Mouse (Mus musculus): ENCODE data around the gene Auh. TPM values are rescaled to one million over a fixed set of nuclear protein-coding genes. Genes with fewer than 3 reads are reported as not detected.

The Auh gene
- total and polyA plus RNA-seq, 2 experiments from 2014 or later = 60.7 to 61.3 TPM

DNA sequence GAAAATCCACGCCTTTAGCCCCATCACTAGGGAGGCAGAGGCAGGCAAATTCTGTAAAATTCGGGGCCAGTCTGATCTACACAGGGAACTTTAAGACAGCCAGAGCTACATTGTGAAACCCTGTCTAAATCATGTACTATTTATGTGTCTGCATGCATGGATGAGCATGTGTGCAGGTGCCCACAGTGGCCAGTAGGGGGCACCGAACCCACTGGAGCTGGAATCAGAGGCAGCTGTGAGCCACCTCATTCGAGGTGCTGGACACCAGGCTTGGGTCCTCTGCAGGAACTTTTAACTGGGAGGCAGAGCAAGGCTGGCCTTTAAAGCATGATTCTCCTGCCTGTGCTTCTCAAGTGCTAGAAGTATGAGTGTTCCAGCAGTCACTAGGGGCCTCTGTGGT, 96.3 kb downstream of the Auh start:
- Histone ChIP-seq H3K4me3 (ENCODE audit: low read depth, low read length) (no peak overlapping the region), H3K9ac (replicated peaks; ENCODE audit: low read depth, low read length) (no peak overlapping the region), H3K36me3 (replicated peaks; ENCODE audit: control insufficient read depth, insufficient read depth, low read length) (peaks cover 33% of the 10 kb centered on the region), H3K27me3 (ENCODE audit: control insufficient read depth, insufficient read depth, low read length) (no peaks in the 10 kb centered on the region), H3K4me1 (ENCODE audit: control insufficient read depth, insufficient read depth) (0 out of 2 replicates have a peak, but pooled peaks cover 4% of the 10 kb centered on the region), H3K4me2 (ENCODE audit: low read depth, low read length) (no peak overlapping the region), H3K9me3 (replicated peaks; ENCODE audit: control insufficient read depth, low read length) (no peaks in the 10 kb centered on the region), H3K27ac (ENCODE audit: low read depth) (no peak overlapping the region)
- ATAC-seq (ENCODE audit: insufficient read depth, low read depth) = no peak
- TF ChIP-seq EP300 (IDR thresholded peaks at IDR 0.05; ENCODE audit: low read depth) = no peak
- peak; percentile 37 for TF ChIP-seq CTCF (IDR thresholded peaks at IDR 0.05; ENCODE audit: low read depth)
- DNase-seq (ENCODE audit: low spot score) = no peak
- 74% methylated on average over 4 of the region's 4 CpGs for WGBS

DNA sequence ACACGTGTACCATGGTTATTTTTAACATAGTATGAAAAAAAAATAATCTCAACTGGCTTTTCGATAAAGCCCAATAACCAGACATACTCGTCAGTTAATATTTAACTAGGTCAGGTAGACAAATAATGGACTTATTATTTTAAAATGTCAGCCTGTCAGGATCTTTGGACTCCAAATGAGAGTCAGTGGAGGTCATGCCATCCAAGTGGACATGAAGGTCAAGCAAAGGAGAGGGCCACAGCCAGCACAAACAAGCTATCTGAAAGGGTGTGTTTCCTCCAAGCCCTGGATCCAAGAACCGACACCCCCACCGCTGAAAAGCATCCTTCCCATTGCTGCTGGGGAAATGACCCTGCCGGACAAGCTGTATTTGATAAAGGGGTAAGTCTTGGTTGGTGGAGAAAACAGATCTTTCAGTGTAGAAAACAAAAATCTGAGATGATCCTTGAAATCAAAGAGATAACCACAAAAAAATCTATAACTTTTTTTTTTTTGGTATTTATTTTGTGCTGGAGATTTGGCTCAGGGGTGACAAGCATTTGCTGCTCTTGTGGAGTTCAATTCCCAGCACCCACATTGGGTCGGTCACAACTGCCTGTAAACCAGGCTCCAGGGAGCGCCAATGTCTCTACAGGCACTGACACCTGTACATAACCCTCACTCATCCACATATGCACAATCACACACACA, 96.9 kb downstream of the Auh start:
- DNase-seq (ENCODE audit: low spot score) (no peak), ATAC-seq (ENCODE audit: insufficient read depth, low read depth) (no peak)
- no peak overlapping the region for H3K4me3 ChIP-seq (ENCODE audit: low read depth, low read length)
- no peak for TF ChIP-seq CTCF (IDR thresholded peaks at IDR 0.05; ENCODE audit: low read depth)
- no peak for TF ChIP-seq EP300 (IDR thresholded peaks at IDR 0.05; ENCODE audit: low read depth)
- H3K9me3 ChIP-seq (replicated peaks; ENCODE audit: control insufficient read depth, low read length) = no peaks in the 10 kb centered on the region
- no peaks in the 10 kb centered on the region for H3K27me3 ChIP-seq (ENCODE audit: control insufficient read depth, insufficient read depth, low read length)
- no peak overlapping the region for H3K9ac ChIP-seq (replicated peaks; ENCODE audit: low read depth, low read length)
- WGBS = 77% methylated on average over 8 of the region's 8 CpGs
- 0 out of 2 replicates have a peak, but pooled peaks cover 4% of the 10 kb centered on the region for H3K4me1 ChIP-seq (ENCODE audit: control insufficient read depth, insufficient read depth)
- H3K4me2 ChIP-seq (ENCODE audit: low read depth, low read length) = no peak overlapping the region
- no peak overlapping the region for H3K27ac ChIP-seq (ENCODE audit: low read depth)
- peaks cover 27% of the 10 kb centered on the region for H3K36me3 ChIP-seq (replicated peaks; ENCODE audit: control insufficient read depth, insufficient read depth, low read length)

GRCm38 (mm10) chr13:52831037-52831757, 98.3 kb downstream of the Auh start:
- H3K4me1 ChIP-seq (ENCODE audit: control insufficient read depth, insufficient read depth) = 0 out of 2 replicates have a peak, but pooled peaks cover 4% of the 10 kb centered on the region
- DNase-seq (ENCODE audit: low spot score) (no peak), ATAC-seq (ENCODE audit: insufficient read depth, low read depth) (no peak)
- H3K4me2 ChIP-seq (ENCODE audit: low read depth, low read length) = no peak overlapping the region
- H3K9me3 ChIP-seq (replicated peaks; ENCODE audit: control insufficient read depth, low read length) = no peaks in the 10 kb centered on the region
- H3K9ac ChIP-seq (replicated peaks; ENCODE audit: low read depth, low read length) = no peak overlapping the region
- no peaks in the 10 kb centered on the region for H3K27me3 ChIP-seq (ENCODE audit: control insufficient read depth, insufficient read depth, low read length)
- peaks cover 12% of the 10 kb centered on the region for H3K36me3 ChIP-seq (replicated peaks; ENCODE audit: control insufficient read depth, insufficient read depth, low read length)
- no peak for TF ChIP-seq CTCF (IDR thresholded peaks at IDR 0.05; ENCODE audit: low read depth)
- no peak for TF ChIP-seq EP300 (IDR thresholded peaks at IDR 0.05; ENCODE audit: low read depth)
- no peak overlapping the region for H3K4me3 ChIP-seq (ENCODE audit: low read depth, low read length)
- WGBS = 52% methylated on average over 13 of the region's 13 CpGs
- no peak overlapping the region for H3K27ac ChIP-seq (ENCODE audit: low read depth)

GRCm38 (mm10) chr13:52828946-52829523, 100.4 kb downstream of the Auh start:
- no peak overlapping the region for H3K27ac ChIP-seq (ENCODE audit: low read depth)
- H3K9ac ChIP-seq (replicated peaks; ENCODE audit: low read depth, low read length) = no peak overlapping the region
- H3K27me3 ChIP-seq (ENCODE audit: control insufficient read depth, insufficient read depth, low read length) = no peaks in the 10 kb centered on the region
- WGBS = 65% methylated on average over 12 of the region's 12 CpGs
- H3K4me2 ChIP-seq (ENCODE audit: low read depth, low read length) = no peak overlapping the region
- no peak for TF ChIP-seq EP300 (IDR thresholded peaks at IDR 0.05; ENCODE audit: low read depth)
- no peak for TF ChIP-seq CTCF (IDR thresholded peaks at IDR 0.05; ENCODE audit: low read depth)
- ATAC-seq (ENCODE audit: insufficient read depth, low read depth) = no peak
- no peak for DNase-seq (ENCODE audit: low spot score)
- H3K4me1 ChIP-seq (ENCODE audit: control insufficient read depth, insufficient read depth) = 0 out of 2 replicates have a peak, but pooled peaks cover 4% of the 10 kb centered on the region
- no peaks in the 10 kb centered on the region for H3K36me3 ChIP-seq (replicated peaks; ENCODE audit: control insufficient read depth, insufficient read depth, low read length)
- no peaks in the 10 kb centered on the region for H3K9me3 ChIP-seq (replicated peaks; ENCODE audit: control insufficient read depth, low read length)
- no peak overlapping the region for H3K4me3 ChIP-seq (ENCODE audit: low read depth, low read length)

DNA sequence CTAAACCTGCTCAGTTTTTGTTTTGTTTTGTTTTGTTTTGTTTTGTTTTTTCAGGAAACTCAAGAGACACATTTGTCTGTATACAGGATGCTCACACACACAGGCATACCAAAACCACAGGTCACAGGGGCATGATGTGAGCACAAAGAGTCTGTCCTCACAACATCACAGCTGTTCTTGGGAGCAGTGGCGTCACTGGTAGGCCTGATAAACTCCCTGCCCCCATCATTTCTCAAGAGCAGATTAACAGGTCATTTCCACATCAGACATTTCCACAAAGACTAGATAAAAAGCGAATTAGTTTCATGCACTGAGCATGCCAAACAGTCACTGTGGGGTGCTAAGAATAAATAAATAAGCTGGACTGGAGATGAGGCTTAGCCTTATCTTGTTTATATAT, 101.3 kb downstream of the Auh start:
- no peak overlapping the region for H3K4me3 ChIP-seq (ENCODE audit: low read depth, low read length)
- no peaks in the 10 kb centered on the region for H3K9me3 ChIP-seq (replicated peaks; ENCODE audit: control insufficient read depth, low read length)
- H3K27ac ChIP-seq (ENCODE audit: low read depth) = no peak overlapping the region
- no peaks in the 10 kb centered on the region for H3K36me3 ChIP-seq (replicated peaks; ENCODE audit: control insufficient read depth, insufficient read depth, low read length)
- DNase-seq (ENCODE audit: low spot score) (no peak), ATAC-seq (ENCODE audit: insufficient read depth, low read depth) (no peak)
- 43% methylated on average over 2 of the region's 2 CpGs for WGBS
- 0 out of 2 replicates have a peak, but pooled peaks cover 4% of the 10 kb centered on the region for H3K4me1 ChIP-seq (ENCODE audit: control insufficient read depth, insufficient read depth)
- H3K9ac ChIP-seq (replicated peaks; ENCODE audit: low read depth, low read length) = no peak overlapping the region
- H3K4me2 ChIP-seq (ENCODE audit: low read depth, low read length) = no peak overlapping the region
- TF ChIP-seq CTCF (IDR thresholded peaks at IDR 0.05; ENCODE audit: low read depth) = no peak
- no peak for TF ChIP-seq EP300 (IDR thresholded peaks at IDR 0.05; ENCODE audit: low read depth)
- no peaks in the 10 kb centered on the region for H3K27me3 ChIP-seq (ENCODE audit: control insufficient read depth, insufficient read depth, low read length)

Data from heart, postnatal 0 days (tissue).